Mouse (Mus musculus): Measurements from ENCODE around the gene Gm13693. TPM values are rescaled to one million over a fixed set of nuclear protein-coding genes. Genes with fewer than 3 reads are reported as not detected.
"Not testable (repeated sequence)": the region's sequence is repeated elsewhere in the genome, so short reads cannot be mapped to it uniquely, and the experiment has no call there.

Gm13693 gene
- polyA plus RNA-seq, 1 experiment from 2014 or later = not detected

DNA sequence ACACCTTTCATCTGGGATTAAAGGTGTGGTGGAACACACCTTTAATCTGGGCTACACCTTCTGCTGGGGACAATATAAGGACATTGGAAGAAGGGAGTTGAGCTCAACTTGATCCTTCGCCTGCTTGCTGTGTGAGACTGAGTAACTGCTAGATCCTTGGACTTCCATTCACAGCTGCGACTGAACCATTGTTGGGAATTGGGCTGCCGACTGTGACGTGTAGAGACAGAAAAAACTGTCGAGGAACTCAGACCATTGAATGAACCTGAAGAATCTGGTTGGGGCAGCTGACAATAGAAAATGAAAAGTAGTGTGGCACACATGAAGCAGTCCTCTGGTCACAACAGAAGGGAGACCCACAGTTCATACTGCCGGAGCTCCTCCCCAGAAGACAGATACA is 23.1 kb downstream of the Gm13693 start, which contains the start of gene Gm13697:
TSS of gene Gm13697 (plus strand) at position 301 of the 400 bp plus-strand sequence.
- no CpG with 5 or more reads among the region's 6 CpGs for WGBS
- not testable (repeated sequence) for H3K9me3 ChIP-seq (ENCODE audit: control insufficient read depth, low read length); H3K9ac ChIP-seq (ENCODE audit: low read depth, low read length); H3K36me3 ChIP-seq (ENCODE audit: control insufficient read depth, insufficient read depth, low read length); H3K4me2 ChIP-seq (ENCODE audit: low read length); H3K27me3 ChIP-seq (replicated peaks; ENCODE audit: control insufficient read depth, insufficient read depth, low read length); H3K27ac ChIP-seq (ENCODE audit: low read depth, low read length); ATAC-seq; H3K4me3 ChIP-seq (ENCODE audit: low read length); H3K4me1 ChIP-seq (ENCODE audit: control insufficient read depth, insufficient read depth, low read depth, low read length)

- H3K4me1 ChIP-seq (ENCODE audit: control insufficient read depth, insufficient read depth, low read depth, low read length); H3K4me2 ChIP-seq (ENCODE audit: low read length); H3K27ac ChIP-seq (ENCODE audit: low read depth, low read length); H3K4me3 ChIP-seq (ENCODE audit: low read length); H3K27me3 ChIP-seq (replicated peaks; ENCODE audit: control insufficient read depth, insufficient read depth, low read length); H3K9ac ChIP-seq (ENCODE audit: low read depth, low read length); H3K9me3 ChIP-seq (ENCODE audit: control insufficient read depth, low read length); ATAC-seq; H3K36me3 ChIP-seq (ENCODE audit: control insufficient read depth, insufficient read depth, low read length): not testable (repeated sequence)
- no CpG with 5 or more reads among the region's 6 CpGs for WGBS
Observed at GRCm38 (mm10) chr2:83990253-83990652, 28.9 kb downstream of the Gm13693 start, which contains the start of gene Gm13691. Gm13691 (plus strand) TSS chr2:83990553.

DNA sequence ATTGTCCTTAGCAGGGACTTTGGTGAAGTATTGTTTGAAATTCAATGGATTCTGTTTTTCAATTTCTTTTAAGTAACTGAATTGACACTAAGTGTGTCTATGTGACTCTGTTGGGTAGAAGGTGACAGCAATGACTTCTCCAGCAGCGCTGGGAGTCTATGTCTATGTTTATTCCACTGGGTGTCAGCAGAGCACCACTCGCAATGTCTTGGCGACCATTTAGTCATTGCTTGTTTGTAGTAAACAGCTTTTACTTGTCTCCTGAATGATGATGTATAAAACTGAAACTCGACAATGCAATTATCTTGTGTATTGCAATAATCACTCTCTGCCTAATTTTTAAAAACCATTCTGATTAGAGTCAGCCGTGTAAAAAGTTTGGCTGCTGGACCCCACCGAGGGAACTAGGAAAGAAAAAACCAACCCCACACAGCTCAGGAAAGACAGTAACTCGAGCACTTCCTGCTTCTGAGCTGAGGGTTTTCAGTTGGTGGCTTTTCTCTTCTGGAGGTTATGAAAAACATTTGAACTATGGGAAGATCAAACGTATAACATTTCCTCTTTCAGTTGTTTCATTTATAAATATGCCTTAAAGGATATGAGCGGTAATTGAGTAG is 32.4 kb downstream of the Gm13693 start:
- not testable (repeated sequence) for H3K4me2 ChIP-seq (ENCODE audit: low read length); H3K36me3 ChIP-seq (ENCODE audit: control insufficient read depth, insufficient read depth, low read length); H3K4me3 ChIP-seq (ENCODE audit: low read length); H3K4me1 ChIP-seq (ENCODE audit: control insufficient read depth, insufficient read depth, low read depth, low read length); H3K27ac ChIP-seq (ENCODE audit: low read depth, low read length); H3K9ac ChIP-seq (ENCODE audit: low read depth, low read length); H3K9me3 ChIP-seq (ENCODE audit: control insufficient read depth, low read length); H3K27me3 ChIP-seq (replicated peaks; ENCODE audit: control insufficient read depth, insufficient read depth, low read length); ATAC-seq
- WGBS = 70% methylated on average over 6 of the region's 9 CpGs

DNA sequence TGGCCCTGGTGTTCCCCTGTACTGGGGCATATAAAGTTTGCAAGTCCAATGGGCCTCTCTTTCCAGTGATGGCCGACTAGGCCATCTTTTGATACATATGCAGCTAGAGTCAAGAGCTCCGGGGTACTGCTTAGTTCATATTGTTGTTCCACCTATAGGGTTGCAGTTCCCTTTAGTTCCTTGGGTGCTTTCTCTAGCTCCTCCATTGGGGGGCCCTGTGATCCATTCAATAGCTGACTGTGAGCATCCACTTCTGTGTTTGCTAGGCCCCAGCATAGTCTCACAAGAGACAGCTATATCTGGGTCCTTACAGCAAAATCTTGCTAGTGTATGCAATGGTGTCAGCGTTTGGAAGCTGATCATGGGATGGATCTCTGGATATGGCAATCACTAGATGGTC is 33.2 kb downstream of the Gm13693 start:
- H3K36me3 ChIP-seq (ENCODE audit: control insufficient read depth, insufficient read depth, low read length); H3K27me3 ChIP-seq (replicated peaks; ENCODE audit: control insufficient read depth, insufficient read depth, low read length): not testable (repeated sequence)

DNA sequence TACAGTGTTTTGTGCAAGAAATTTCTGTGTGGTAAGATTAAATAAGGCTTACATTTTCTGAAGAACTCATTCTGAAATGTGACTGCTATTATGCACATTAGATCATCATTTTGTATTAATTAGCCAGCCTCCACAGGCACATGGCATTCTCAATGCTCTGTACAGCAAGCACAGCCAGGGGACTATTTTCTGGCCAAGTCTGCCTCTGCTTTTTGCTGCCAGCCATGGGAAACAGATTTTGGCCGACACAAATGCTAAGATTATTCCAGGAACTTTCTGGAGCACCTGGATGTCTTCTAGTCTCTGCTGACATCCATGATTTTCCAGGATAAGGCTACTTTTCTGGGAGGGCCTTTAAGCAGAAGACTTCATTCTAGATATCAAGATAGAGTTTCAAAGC is 47.6 kb downstream of the Gm13693 start:
- Histone ChIP-seq H3K4me1 (ENCODE audit: control insufficient read depth, insufficient read depth, low read depth, low read length) (no peaks in the 10 kb centered on the region), H3K27ac (ENCODE audit: low read depth, low read length) (no peak overlapping the region), H3K9me3 (ENCODE audit: control insufficient read depth, low read length) (no peaks in the 10 kb centered on the region), H3K4me3 (ENCODE audit: low read length) (no peak overlapping the region), H3K36me3 (ENCODE audit: control insufficient read depth, insufficient read depth, low read length) (no peaks in the 10 kb centered on the region), H3K27me3 (replicated peaks; ENCODE audit: control insufficient read depth, insufficient read depth, low read length) (no peaks in the 10 kb centered on the region), H3K4me2 (ENCODE audit: low read length) (no peak overlapping the region), H3K9ac (ENCODE audit: low read depth, low read length) (no peak overlapping the region)
- ATAC-seq = no peak
- WGBS = 67% methylated on average over 1 of the region's 1 CpGs

More for the DNA sequence above, 33.2 kb downstream of the Gm13693 start:
- H3K4me3 ChIP-seq (ENCODE audit: low read length); H3K27ac ChIP-seq (ENCODE audit: low read depth, low read length); H3K4me1 ChIP-seq (ENCODE audit: control insufficient read depth, insufficient read depth, low read depth, low read length); H3K9ac ChIP-seq (ENCODE audit: low read depth, low read length); H3K4me2 ChIP-seq (ENCODE audit: low read length); H3K9me3 ChIP-seq (ENCODE audit: control insufficient read depth, low read length); ATAC-seq: not testable (repeated sequence)
- no CpG with 5 or more reads among the region's 3 CpGs for WGBS

DNA sequence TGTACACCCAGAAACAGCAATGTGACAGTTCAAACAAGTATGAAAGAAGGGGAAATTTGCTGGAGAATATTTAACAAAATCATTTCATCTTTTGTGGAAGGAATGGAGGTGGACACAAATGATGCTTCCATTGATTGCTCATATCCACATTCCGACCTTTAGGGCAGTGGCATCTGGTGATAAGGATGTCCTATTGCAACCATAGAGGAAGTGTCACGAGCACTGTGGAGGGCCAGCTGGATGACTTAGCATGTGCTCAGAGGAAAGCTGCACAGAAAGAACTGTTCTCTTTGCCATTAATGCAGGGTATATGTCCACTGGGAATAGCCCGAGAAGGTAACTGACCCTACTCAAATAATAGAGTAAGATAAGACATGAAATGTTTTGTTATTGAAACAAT is 48.5 kb downstream of the Gm13693 start:
- H3K9me3 ChIP-seq (ENCODE audit: control insufficient read depth, low read length) = no peaks in the 10 kb centered on the region
- H3K9ac ChIP-seq (ENCODE audit: low read depth, low read length) = no peak overlapping the region
- no peak overlapping the region for H3K27ac ChIP-seq (ENCODE audit: low read depth, low read length)

More for the DNA sequence above, 48.5 kb downstream of the Gm13693 start:
- H3K4me1 ChIP-seq (ENCODE audit: control insufficient read depth, insufficient read depth, low read depth, low read length) = no peaks in the 10 kb centered on the region
- no peak for ATAC-seq
- H3K36me3 ChIP-seq (ENCODE audit: control insufficient read depth, insufficient read depth, low read length) = no peaks in the 10 kb centered on the region
- H3K4me2 ChIP-seq (ENCODE audit: low read length) = no peak overlapping the region
- no peaks in the 10 kb centered on the region for H3K27me3 ChIP-seq (replicated peaks; ENCODE audit: control insufficient read depth, insufficient read depth, low read length)
- 87% methylated on average over 3 of the region's 3 CpGs for WGBS
- H3K4me3 ChIP-seq (ENCODE audit: low read length) = no peak overlapping the region

Other genes with a start within 250 kb of the Gm13693 start
- 17.1 and 24.7 TPM in 2 replicates for gene Itgav, start 237.1 kb upstream of the Gm13693 start, polyA plus RNA-seq (2015; fragmentation: Nextera tagmentation; extraction: Ambion mirVana)
- 77.1 and 80.4 TPM in 2 replicates for gene Fam171b, start 148.9 kb upstream of the Gm13693 start, polyA plus RNA-seq (2015; fragmentation: Nextera tagmentation; extraction: Ambion mirVana)
- gene Zswim2, start 20.3 kb upstream of the Gm13693 start, polyA plus RNA-seq (2015; fragmentation: Nextera tagmentation; extraction: Ambion mirVana) = not detected in 2 replicates
- not detected in 2 replicates for gene Gm13698, start 5.8 kb upstream of the Gm13693 start, polyA plus RNA-seq (2015; fragmentation: Nextera tagmentation; extraction: Ambion mirVana)
- not detected in 2 replicates for gene Gm13695, start 5.8 kb downstream of the Gm13693 start, polyA plus RNA-seq (2015; fragmentation: Nextera tagmentation; extraction: Ambion mirVana)
- not detected in 2 replicates for gene Gm13696, start 11.6 kb downstream of the Gm13693 start, polyA plus RNA-seq (2015; fragmentation: Nextera tagmentation; extraction: Ambion mirVana)
- gene Gm13694, start 17.4 kb downstream of the Gm13693 start, polyA plus RNA-seq (2015; fragmentation: Nextera tagmentation; extraction: Ambion mirVana) = not detected in 2 replicates
- not detected in 2 replicates for gene Gm13697, start 23.2 kb downstream of the Gm13693 start, polyA plus RNA-seq (2015; fragmentation: Nextera tagmentation; extraction: Ambion mirVana)
- gene Gm13691, start 29.1 kb downstream of the Gm13693 start, polyA plus RNA-seq (2015; fragmentation: Nextera tagmentation; extraction: Ambion mirVana) = not detected in 2 replicates